In the genomic region with DNA sequence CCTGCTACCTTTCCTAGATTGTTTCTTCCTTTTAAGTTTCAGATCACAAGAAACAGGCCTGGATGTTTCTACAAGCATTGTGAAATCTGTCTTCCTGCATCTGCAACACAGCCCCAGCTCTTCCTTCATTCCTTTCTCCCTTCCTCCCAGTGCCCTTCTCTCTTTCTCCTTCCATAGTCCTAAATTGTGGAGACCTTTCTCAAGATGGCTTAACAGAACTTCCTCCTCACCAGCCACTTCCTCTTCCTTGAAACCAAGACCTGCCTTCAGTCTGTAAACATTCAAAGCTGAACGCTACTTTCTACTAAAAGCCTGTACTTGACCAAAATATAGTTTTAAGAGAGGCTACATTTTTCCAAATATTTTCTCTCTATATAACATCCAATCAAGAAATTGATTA, we compare ENCODE assay signal across 1 mouse cellular context.
TF ChIP-seq lines count a peak whose summit lies in the region.

No protein-coding gene starts in this region.

TF ChIP-seq in MEL, 35 proteins besides CTCF, POLR2A, EP300 and RAD21 (continued from another document):
- peak; percentile 31; the same call in 1 of the 2 replicates for TF ChIP-seq RCOR1 (IDR thresholded peaks at IDR 0.05; ENCODE audit: low read depth, low read length)
